Mouse (Mus musculus): ENCODE data around the gene Tmem219. TPM values are rescaled to one million over a fixed set of nuclear protein-coding genes. Genes with fewer than 3 reads are reported as not detected.

Gene Tmem219
- polyA plus RNA-seq, 1 experiment: not detected

DNA sequence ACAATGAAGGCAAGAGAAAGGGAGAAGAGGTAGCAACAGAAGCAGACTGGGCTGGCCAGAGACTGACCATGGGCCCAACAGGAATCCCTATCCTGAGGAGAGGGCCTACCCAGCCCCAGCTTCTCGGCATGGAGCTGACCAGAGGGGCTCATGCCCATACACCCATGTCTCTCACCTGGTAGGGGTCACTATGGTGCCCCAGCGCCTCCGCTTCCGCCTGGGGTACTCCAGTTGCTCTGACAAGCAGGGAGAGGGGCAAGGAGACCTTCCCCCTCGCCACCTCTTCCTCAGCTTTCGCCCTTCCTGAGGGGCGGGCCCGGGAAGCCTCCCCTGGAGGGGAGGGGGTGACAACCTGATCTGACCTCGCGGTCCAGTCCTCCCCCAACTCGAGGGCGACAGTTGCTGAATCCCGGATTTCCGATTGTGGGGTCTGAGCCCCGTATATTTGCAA is 39.0 kb downstream of the Tmem219 start:
- 0% methylated on average over 15 of the region's 15 CpGs for WGBS
- TF ChIP-seq CTCF (IDR thresholded peaks at IDR 0.05; ENCODE audit: insufficient read depth, low read depth, low read length): no peak
- TF ChIP-seq POLR2A (IDR thresholded peaks at IDR 0.05; ENCODE audit: insufficient read depth, low read depth, low read length): no peak
- Histone ChIP-seq H3K27ac (ENCODE audit: insufficient read depth, low read depth, low read length) (peak overlapping the region; percentile 98), H3K4me1 (ENCODE audit: control insufficient read depth, insufficient read depth, low read length) (peaks cover 13% of the 10 kb centered on the region), H3K4me3 (ENCODE audit: insufficient read depth, low read depth, low read length) (peak overlapping the region; percentile 94)

DNA sequence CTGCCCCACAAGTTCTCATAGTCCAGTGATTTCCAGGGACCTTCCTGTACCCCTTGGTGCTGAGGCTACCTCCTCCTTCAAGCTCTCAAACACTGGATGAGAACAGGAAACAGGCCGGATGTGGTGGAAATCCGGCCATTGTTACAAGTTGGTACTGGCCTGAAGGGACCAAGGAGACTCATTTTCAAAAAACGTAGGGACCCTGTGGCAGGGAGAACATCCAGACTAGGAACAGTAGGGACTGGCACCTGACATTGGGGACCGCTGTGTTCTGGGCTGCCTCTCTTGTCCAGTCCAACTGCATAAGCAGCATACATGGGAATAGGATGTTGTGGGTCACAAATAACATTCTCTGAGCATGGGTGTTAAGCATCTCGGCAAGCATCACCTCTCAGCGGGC is 41.7 kb downstream of the Tmem219 start:
- 43% methylated on average over 6 of the region's 6 CpGs for WGBS
- Histone ChIP-seq H3K27ac (ENCODE audit: insufficient read depth, low read depth, low read length) (no peak overlapping the region), H3K4me1 (ENCODE audit: control insufficient read depth, insufficient read depth, low read length) (peaks cover 11% of the 10 kb centered on the region), H3K4me3 (ENCODE audit: insufficient read depth, low read depth, low read length) (no peak overlapping the region)
- TF ChIP-seq POLR2A (IDR thresholded peaks at IDR 0.05; ENCODE audit: insufficient read depth, low read depth, low read length) (no peak), CTCF (IDR thresholded peaks at IDR 0.05; ENCODE audit: insufficient read depth, low read depth, low read length) (no peak)

DNA sequence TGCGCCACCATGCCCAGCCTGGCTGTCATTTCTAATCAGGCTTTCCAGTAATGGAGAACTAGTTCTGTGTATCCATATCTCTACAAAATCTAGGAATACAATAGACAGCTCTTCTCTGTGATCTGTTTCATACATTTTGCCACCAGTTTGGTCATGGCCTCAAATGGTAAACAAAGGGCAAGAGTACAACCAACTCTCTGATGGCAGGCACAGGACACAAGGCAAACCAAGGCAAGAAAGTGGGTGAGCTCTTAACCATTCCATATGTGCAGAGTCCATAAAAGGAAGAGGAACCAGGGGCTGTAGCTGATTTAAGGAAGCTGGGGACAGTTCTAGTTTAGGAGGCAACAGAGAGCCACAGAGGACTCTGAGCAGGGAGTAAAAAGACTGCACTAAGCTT is 45.5 kb downstream of the Tmem219 start:
- TF ChIP-seq POLR2A (IDR thresholded peaks at IDR 0.05; ENCODE audit: insufficient read depth, low read depth, low read length): no peak
- TF ChIP-seq CTCF (IDR thresholded peaks at IDR 0.05; ENCODE audit: insufficient read depth, low read depth, low read length): no peak
- WGBS: 97% methylated on average over 1 of the region's 1 CpGs
- Histone ChIP-seq H3K27ac (ENCODE audit: insufficient read depth, low read depth, low read length) (no peak overlapping the region), H3K4me1 (ENCODE audit: control insufficient read depth, insufficient read depth, low read length) (peaks cover 9% of the 10 kb centered on the region), H3K4me3 (ENCODE audit: insufficient read depth, low read depth, low read length) (no peak overlapping the region)

DNA sequence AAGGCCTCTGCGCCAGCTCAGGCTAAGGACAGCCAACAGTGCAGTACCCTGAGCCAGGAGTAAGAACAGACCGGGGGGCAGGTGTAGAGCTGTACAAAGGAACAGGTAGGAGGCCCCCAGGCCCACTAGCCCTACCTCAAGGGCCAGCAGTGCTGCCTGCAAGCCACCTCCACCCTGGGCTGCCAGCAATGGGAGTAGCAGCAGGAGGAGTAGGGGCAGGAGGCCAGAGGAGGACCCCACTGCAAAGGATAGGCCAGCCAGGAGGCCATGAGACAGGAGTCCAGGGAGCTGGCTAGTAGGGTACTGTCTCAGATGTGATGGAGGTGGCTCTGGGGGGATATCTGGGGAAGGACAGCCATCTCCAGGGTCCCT is 52.2 kb downstream of the Tmem219 start:
- no peaks in the 10 kb centered on the region for H3K4me1 ChIP-seq (ENCODE audit: control insufficient read depth, insufficient read depth, low read length)
- TF ChIP-seq POLR2A (IDR thresholded peaks at IDR 0.05; ENCODE audit: insufficient read depth, low read depth, low read length) (no peak), CTCF (IDR thresholded peaks at IDR 0.05; ENCODE audit: insufficient read depth, low read depth, low read length) (no peak)
- no peak overlapping the region for H3K4me3 ChIP-seq (ENCODE audit: insufficient read depth, low read depth, low read length)
- no peak overlapping the region for H3K27ac ChIP-seq (ENCODE audit: insufficient read depth, low read depth, low read length)
- WGBS: 96% methylated on average over 2 of the region's 2 CpGs

DNA sequence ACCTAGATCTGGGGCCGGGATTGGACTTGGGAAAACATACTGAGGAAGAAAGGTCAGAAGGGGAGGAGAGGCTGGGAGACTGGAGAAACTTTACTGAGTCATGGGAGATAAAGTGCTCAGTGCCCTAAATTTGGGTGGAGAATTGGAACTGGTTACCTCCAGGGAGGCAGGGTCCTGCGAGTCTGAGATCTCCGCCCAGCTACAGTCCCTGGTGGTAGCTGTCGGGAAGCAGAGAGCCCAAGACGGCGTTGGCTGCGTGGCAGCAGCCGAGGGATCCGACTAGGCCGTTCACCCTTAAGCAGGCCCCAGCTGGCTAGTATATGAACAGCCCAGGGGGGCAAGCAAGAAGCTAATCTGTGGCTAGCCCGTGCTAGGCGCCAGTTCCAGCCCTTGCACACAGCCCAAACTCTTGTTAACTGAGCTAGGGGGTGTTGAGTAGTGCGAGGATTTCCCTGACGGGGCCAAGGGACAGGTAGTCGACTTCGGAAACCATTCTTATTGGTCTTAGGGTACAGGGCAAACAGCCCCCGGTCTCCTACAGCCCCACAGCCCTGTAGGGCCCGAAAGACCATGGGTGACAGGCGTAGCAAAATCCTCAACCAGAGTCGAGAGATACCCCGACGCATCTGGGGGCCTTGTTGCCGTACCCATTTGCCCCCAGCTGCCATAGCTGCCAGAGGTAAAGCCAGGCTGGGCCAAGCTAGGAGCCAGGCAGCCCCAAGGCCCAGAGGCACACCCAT is 52.8 kb downstream of the Tmem219 start:
- no peaks in the 10 kb centered on the region for H3K4me1 ChIP-seq (ENCODE audit: control insufficient read depth, insufficient read depth, low read length)
- 92% methylated on average over 23 of the region's 23 CpGs for WGBS
- TF ChIP-seq POLR2A (IDR thresholded peaks at IDR 0.05; ENCODE audit: insufficient read depth, low read depth, low read length): no peak
- TF ChIP-seq CTCF (IDR thresholded peaks at IDR 0.05; ENCODE audit: insufficient read depth, low read depth, low read length): no peak
- H3K27ac ChIP-seq (ENCODE audit: insufficient read depth, low read depth, low read length): no peak overlapping the region
- no peak overlapping the region for H3K4me3 ChIP-seq (ENCODE audit: insufficient read depth, low read depth, low read length)

DNA sequence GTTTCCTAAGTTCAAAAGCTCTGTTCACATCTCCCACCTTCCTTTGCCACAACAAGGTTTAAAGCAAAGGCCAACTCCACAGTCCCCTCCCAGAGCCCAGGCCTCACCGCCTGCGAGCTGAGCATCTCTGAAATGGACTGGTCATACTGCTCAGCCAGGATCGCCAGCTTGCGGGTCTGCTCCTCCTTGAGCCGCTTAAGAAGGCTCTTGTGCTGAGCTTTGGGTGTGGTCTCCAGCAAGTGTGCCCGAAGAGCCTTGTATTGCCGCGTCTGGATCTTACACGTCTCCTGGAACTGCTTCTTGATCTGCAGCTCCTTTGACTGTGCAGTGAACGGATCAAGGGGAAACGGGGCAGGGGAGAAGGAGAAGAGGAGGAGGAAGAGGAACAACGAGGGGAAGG is 54.7 kb downstream of the Tmem219 start:
- Histone ChIP-seq H3K4me3 (ENCODE audit: insufficient read depth, low read depth, low read length) (no peak overlapping the region), H3K27ac (ENCODE audit: insufficient read depth, low read depth, low read length) (no peak overlapping the region), H3K4me1 (ENCODE audit: control insufficient read depth, insufficient read depth, low read length) (peaks cover 17% of the 10 kb centered on the region)
- 81% methylated on average over 12 of the region's 12 CpGs for WGBS
- no peak for TF ChIP-seq CTCF (IDR thresholded peaks at IDR 0.05; ENCODE audit: insufficient read depth, low read depth, low read length)
- no peak for TF ChIP-seq POLR2A (IDR thresholded peaks at IDR 0.05; ENCODE audit: insufficient read depth, low read depth, low read length)

DNA sequence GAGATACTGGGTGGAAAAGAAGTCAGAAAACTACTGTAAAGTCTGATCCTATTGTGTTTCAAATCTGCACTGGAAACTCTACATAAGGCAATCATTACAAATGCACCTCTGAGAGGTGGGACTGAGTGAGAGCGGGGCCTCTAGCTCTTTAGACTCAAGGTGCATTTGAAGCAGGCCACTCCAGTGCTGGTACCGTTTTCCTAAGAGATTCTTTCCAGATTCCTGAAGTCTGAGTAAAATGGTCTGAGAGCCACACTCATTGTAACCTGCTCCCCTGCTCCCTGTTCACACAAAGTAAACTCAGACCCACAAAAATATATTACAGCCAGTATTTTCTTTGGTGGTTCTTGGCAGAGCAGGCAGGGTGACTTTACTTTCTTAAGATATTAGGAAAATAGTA is 55.2 kb downstream of the Tmem219 start:
- H3K4me3 ChIP-seq (ENCODE audit: insufficient read depth, low read depth, low read length): no peak overlapping the region
- no peak overlapping the region for H3K27ac ChIP-seq (ENCODE audit: insufficient read depth, low read depth, low read length)
- TF ChIP-seq CTCF (IDR thresholded peaks at IDR 0.05; ENCODE audit: insufficient read depth, low read depth, low read length): no peak
- no peak for TF ChIP-seq POLR2A (IDR thresholded peaks at IDR 0.05; ENCODE audit: insufficient read depth, low read depth, low read length)
- WGBS: 85% methylated on average over 2 of the region's 2 CpGs
- peaks cover 17% of the 10 kb centered on the region for H3K4me1 ChIP-seq (ENCODE audit: control insufficient read depth, insufficient read depth, low read length)

DNA sequence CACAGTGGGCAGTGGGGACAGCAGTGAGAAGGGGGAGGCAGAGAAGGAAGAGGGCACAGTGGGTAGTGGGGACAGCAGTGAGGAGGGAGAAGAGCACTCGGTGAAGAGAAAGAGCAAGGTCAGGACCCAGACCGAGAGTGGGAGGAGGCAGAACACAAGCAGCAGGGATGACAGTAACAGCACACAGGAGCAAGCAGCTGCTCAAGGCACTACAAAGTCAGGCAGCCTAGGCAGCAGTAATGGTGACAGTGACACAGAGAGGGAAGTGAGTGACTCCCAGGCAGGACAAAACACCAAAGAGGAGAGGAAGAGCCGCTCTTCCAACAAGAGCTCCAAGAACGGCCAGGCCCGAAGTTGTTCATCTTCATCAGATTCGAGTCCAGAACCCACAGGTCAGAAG is 58.9 kb downstream of the Tmem219 start:
- 0 out of 2 replicates have a peak overlapping the region, but pooled peaks have one; percentile 25 for H3K27ac ChIP-seq (ENCODE audit: insufficient read depth, low read depth, low read length)
- H3K4me3 ChIP-seq (ENCODE audit: insufficient read depth, low read depth, low read length): peak overlapping the region; percentile 64
- TF ChIP-seq POLR2A (IDR thresholded peaks at IDR 0.05; ENCODE audit: insufficient read depth, low read depth, low read length) (no peak), CTCF (IDR thresholded peaks at IDR 0.05; ENCODE audit: insufficient read depth, low read depth, low read length) (no peak)
- H3K4me1 ChIP-seq (ENCODE audit: control insufficient read depth, insufficient read depth, low read length): peaks cover 20% of the 10 kb centered on the region
- WGBS: 54% methylated on average over 6 of the region's 6 CpGs

DNA sequence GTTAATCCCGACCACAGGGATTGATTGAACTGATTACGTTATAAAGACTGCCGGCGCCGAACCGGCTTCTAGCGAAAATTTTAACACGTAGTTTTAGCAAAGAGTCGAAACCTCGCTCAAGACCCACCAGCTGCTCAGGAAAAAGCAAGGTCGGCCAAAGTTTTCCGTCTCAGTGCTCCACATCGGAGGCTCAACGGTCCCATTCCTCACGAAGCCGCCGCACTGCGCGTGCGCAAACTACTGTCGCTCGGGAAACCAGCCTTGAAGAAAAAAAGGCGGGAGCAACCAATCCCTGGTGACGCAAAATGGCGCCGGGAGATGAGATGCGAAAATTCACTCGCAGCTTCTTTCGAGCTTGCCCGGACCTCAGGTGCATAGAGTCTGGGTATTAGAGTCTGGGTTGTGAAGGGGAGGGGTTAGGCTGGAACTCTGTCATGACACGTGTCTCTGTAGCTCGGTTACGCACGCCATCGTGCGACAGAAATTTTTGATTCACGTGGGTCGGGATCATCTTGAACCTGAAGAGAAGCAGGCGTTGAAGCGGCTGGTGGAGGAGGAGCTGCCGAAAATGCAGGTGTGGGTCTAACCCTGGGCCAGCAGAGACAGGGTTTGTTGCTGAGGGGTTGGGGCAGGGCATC is 60.5 kb downstream of the Tmem219 start, which contains the start of gene Ino80e:
Gene Ino80e, minus strand, starts transcription at position 231 of the 638 bp plus-strand sequence.
- H3K4me3 ChIP-seq (ENCODE audit: insufficient read depth, low read depth, low read length): peak within 1 kb of the TSS; percentile 64
- H3K4me1 ChIP-seq (ENCODE audit: control insufficient read depth, insufficient read depth, low read length): peaks cover 21% of the 10 kb centered on the region
- peak within 1 kb of the TSS; percentile 78 for H3K27ac ChIP-seq (ENCODE audit: insufficient read depth, low read depth, low read length)
- WGBS: under 1% methylated on average over 41 of the region's 41 CpGs
- TF ChIP-seq POLR2A (IDR thresholded peaks at IDR 0.05; ENCODE audit: insufficient read depth, low read depth, low read length) (peak; percentile 55; the same call in 1 of the 2 replicates), CTCF (IDR thresholded peaks at IDR 0.05; ENCODE audit: insufficient read depth, low read depth, low read length) (no peak)
